Mouse (Mus musculus) neural tube, embryonic 10.5 days (tissue): Measurements from ENCODE around the gene Gm37240.

Source experiments
- DNase-seq: peaks from one replicate; pipeline ENCODE4 v3.0.0-alpha.2; 2017; ENCODE audit warnings: low spot score; ENCODE audit errors: extremely low spot score

Gene Gm37240

DNA sequence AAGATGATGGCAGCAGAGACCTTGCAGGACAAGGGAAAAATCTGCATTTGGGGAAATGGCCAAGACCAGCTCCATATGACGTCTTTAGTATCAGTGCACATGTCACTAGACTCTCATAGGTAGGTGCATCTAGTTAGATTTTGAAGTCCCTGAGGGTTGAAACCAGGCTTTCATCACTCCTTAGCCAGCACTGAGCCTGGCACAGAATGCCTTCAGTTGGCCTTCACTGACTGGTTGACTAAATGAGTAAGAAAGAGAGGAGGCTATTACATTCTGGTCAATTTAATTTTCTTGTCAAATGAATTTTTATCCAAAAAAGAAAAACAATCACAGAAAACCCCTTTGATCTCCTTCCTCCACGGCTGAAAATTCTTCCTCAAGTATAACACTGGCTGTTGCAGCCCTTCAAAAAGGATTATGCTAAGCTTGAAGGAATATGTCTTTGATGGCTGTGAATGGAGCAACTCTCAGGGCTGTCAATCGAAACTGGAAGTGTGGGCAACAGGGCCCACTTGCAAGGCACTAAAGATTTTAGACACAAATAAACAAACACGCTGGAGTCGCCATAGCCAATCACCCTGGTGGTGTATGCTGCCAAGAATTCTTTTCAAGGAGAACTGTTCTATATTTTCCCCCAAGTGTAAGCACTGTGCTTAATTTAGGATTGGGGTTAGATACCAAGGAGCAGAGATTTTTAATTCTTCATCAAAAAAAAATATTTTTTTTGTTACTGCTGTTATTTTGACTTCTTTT, 522.6 kb downstream of the Gm37240 start:
- DNase-seq, result no peak

DNA sequence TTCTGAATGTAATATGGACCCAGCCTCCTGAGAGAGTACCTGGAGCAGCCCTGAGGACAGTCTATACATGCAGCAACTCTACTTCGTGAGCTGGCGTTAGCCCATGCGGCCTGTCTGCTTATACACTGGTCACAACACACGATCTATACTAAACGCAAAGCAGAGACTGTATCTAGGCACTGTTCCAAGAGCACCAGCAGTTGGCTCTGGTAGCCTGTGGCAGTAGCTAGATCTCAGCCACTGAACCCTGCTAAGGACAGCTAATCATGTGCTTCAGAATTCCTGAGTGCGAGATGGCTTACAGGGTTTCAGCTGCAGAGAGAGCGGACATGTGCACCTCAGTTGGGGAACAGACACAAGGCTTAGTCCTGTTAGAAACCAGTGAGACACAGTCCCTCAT, 524.4 kb downstream of the Gm37240 start:
- DNase-seq, result no peak

DNA sequence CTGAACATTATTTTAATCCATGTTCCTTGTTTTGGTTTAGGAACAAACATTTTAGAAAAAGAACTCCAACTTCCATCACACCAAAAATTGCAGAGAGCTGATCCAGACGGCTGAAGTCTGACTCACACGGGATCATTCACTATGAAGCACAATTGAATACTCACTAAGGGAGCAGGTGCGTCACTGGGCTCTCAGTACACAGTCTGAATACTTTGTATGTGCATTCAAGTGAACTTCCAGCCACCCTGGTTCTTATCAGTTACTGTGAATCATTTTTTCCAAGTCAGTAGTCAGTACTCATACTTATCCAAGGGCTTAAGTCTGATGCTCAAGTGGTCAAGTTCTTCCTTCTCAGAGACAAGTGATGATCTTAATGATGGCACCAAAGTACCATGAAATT, 530.9 kb downstream of the Gm37240 start:
- DNase-seq, result no peak

DNA sequence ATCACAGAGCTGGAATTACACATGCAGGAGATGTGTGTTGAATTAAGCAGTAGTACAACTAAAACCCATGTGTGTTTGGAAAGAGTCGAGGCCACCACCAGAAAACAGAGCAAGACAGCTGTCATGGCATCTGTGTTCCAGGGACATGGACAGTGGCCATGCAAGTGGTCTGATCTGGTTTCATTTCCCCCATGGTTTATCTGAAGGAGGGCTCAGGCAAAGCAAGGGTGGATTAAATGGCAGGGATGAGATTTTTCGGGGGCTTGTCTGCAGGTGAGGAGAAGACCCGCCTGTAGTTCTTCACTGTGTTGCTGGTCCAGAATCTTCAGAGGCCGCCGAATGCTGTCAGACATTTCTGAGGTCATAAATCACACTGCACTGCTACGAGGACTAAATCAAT, 539.3 kb downstream of the Gm37240 start:
- no peak for DNase-seq

DNA sequence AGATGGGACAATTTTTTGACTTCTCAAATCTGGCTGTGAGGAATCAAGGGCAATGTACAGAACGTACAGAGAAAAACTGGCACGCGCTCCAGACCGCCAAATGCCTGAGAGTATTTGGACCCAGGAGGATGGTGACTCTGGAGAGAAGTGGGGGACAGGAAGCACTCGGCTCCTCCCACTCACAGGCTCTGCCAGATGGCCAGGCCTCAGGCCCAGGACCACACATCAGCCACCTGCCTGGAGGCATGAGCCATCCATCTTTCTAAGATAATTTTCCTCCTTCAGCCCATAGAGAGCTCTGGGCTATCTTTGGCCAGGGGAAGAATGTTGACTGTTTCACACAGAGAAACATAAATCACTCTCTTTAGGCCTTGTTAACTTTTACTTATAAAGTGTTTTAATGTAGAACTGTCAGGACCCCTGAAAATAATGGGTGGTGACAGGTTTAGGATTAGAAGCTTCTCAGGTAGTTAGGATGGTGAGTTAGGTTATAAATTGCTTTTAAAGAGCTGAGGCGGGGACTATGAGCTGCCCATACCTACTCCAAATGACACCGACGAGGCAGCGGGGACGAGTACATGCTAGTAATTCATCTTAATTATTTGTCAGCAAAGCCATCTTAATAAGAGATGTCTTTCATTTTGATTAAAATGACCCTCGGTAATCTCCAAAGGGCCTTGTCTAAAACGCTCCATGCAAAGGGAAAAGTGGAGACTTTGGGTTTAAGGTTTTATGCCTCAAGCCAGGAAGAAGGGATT, 546.0 kb downstream of the Gm37240 start:
- DNase-seq, result peak; percentile 51

DNA sequence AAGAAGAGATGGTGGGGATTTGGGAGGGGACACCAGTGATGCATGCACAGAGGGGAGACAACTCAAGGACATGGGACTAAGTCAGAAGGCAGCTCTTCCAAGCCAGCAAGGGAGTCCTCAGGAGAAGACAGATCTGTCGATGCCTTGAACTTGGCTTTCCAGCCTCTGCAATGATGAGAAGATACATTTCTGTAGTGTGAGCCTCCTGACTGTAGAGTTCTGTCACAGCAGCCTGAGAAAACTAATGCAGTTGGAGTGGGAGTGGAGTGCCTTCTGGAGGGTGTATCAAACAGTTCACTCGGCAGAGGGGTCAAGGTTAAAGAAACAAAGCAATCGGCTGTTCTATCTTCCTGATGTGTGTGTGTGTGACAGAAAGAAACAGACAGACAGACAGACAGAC, 546.8 kb downstream of the Gm37240 start:
- DNase-seq, result no peak

DNA sequence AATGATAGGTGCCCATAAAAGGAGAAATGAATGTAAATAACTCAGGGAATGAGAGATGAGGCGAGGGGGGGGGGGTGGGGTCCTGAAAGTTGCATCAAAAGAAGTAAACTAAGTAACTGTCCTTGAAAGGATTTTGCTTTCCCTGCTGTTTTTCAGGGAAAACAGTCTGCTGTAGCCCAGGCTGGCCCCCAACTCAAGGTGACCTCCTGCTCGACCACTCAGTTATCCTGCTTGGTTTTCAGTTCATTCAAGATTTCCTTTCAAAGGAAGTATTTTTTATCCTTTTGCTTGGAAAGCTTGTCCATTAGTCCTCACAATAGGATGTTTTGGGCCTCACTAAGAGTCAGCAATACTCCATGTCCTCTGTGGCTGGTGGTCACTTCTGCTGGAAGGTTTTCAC, 547.4 kb downstream of the Gm37240 start:
- no peak for DNase-seq

DNA sequence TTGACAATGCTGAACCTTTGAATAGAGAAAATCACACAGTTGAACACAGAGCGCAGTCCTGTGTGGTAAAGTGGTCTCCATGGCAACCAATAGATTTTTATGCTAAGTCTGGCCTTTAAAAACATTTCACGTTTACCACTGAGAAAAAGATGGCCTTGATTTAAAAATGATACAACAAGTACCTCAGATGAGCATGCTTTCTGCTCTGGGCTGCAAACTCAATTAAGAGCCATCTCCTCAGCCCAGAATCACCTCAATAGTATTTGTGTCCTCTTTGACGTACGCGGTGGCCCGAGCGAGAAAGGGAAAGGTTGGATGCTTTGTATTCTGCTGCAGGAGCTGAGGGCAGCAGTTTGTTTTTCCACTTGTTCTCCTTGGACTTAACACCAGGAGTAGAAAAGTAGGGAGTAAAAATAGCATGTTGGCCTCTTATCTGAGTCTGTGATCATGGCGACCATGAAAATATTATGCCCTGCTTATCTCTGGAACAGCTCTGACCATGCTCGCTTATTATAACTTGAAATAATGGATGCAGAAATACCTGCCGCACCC, 548.0 kb downstream of the Gm37240 start:
- no peak for DNase-seq

DNA sequence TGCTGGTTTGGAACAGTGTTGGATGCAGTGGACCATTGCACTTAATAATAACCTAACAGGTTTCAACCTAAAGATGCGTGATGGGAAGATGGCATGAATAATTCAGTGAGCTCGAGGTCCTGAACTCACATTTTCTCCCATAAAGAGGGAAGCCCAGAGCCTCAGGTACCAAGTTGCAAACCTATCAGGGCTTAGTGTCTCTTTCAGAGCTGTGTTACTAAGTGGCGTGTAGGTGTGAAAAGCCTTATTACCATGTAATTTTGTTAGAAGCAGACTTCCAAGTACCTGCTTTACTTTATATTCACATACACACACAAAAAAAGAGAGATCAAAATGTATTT, 548.6 kb downstream of the Gm37240 start:
- DNase-seq, result no peak

DNA sequence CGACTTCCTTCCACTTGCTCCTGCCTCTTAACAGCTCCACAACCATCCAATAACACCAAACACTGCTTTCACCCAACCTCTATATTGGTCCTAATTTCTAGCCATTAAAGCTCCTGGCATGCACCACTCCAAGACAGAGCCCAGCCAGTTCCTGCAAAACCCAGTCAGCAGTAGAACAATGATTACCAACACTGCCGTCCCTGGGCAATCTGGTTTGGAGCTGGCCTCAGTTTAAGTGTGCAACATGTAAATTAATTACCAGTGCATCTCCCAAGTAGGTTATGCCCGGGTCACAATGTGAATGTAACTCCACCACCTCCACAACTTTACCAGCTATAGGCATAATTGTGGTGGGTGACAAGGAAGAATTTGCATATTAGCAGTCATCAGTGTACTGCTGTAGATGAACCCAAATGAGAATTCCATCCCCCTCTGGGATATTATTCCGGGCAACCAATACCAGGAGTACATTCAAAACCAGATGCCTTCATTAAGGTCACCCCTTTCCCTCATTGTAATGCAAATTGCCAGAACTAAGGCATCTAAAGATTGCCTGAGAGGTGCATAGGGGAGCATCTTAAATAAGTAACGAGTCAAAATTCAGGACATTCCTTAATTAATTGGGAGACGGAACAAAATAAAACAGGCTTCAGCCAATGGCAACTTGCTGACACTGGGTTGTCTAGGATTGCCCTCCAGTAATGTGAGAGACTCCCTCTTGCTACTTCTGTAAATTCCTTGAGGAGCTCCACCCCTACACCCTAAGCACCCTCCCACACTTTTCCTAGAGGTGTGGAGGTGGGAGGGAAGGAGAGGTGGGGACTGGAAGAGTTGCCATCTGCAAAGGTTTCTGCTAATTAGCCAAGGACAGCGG, 549.2 kb downstream of the Gm37240 start:
- DNase-seq, result no peak

DNA sequence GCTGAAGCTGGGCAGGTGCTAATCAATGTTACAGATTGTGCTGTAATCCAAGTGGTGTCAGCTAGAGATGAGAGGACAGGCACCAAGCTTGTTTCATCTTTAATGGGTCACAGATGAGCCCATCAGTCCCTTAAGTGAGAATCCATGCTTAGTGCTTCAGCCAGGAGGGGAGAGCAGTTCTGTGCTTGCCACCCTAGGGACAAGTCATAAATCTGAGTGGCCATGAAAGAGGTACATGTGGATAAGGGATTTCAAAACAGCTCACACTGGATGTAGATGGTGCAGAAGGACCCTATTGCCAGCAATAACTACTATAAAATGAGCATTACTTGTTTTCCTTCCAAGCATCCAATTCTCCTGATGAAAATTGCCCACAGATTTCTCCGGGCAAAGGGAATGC, 551.8 kb downstream of the Gm37240 start:
- DNase-seq, result no peak

DNA sequence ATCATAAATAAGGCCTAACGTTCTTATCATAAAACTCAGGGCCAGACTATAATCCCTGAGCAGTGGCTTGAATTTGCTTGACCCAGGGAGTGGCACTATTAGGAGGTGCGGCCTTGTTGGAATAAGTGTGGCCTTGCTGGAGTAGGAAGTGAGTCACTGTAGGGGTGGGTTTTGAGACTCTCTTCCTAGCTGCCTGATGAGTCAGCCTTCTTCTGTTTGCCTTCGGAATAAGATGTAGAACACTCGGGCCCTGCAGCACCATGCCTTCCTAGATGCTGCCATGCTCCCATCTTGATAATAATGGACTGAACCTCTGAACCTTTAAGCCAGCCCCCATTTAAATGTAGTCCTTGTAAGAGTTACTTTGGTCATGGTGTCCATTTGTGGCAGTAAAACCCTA, 555.0 kb downstream of the Gm37240 start:
- DNase-seq, result no peak

DNA sequence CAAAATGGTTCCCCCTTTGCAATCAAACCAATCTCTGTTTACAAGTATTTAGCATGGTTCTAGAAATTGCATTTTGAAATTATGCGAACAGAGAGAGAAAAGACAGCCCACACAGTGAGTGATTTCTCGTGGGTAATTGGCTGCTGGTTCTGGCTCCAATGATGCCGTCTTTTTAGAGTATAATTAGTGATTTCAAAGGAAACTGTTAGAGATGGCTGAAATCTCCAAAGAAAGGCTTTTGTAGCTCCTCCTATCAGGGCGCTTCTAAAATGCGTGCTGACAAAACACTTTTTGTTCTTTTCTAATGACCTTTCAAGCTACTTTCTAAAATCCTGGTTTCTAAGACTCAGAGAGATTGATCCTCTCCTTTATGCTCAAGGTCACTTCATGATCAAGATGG, 569.1 kb downstream of the Gm37240 start:
- DNase-seq, result no peak

DNA sequence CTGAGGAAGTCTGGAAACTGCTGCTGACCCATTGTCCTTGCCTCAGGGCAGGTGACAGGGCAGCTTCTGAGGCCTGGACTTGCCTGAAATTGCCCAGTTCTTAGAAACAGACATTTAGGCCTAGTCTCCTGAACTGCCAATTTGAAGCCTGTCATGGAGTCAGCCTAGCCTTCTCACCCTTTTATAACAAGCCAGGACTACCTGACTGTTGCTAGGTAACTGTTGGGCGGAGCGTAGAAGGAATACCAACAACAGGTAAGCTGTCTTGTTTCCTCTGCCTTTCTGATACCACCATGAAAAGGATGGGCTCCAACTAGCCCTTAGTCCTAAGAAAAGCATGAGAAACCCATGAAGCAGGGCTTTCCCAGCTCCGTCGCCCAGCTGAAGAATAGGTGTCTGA, 570.0 kb downstream of the Gm37240 start:
- no peak for DNase-seq

DNA sequence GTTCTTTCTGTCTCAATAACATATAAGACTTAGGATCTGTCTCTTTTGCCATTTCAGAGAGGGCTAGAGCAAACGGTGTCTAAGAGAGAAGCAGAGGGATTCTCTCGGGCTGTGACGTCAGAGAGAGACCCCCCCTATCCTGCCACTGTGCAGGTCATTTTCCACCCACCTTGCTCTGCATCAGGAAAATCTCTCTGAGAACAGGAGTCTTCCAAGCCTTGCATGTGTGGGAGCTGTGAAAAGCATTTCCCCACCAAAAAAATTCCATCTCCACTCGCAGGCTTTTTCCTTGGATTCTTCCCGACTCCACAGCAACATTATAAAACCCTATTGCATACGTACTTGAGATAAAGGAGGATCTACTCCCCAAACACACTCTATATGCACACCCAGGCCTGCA, 572.4 kb downstream of the Gm37240 start:
- no peak for DNase-seq

DNA sequence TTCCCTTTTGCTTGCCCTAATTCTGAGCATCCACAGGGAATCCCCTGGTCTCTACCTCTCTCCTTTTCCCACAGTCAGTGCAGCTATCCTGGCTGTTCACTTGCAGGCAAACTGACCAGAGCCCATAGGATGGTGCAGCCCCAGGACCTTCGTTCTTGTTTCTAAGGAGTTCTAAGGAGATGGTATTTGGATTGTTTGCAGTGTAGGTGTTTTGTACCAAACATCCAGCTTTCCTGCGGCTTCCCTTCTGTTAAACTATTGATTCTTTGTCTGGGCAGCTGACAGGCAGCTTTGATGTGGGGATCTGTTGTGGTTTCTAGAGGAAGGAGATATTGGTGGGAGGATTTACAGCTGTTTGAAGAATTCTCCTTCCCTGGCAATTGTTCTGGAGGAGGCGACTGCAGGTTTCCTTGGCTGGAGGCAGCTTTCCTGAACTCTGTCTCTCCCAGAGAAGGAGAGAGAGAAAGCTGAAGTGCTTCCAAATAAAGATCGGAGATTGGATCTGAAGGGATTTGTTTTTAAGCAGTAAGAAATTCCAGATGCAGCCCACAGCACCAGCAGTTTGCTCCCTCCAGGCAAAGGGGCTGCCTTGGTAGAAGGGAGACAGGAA, 573.6 kb downstream of the Gm37240 start:
- no peak for DNase-seq

DNA sequence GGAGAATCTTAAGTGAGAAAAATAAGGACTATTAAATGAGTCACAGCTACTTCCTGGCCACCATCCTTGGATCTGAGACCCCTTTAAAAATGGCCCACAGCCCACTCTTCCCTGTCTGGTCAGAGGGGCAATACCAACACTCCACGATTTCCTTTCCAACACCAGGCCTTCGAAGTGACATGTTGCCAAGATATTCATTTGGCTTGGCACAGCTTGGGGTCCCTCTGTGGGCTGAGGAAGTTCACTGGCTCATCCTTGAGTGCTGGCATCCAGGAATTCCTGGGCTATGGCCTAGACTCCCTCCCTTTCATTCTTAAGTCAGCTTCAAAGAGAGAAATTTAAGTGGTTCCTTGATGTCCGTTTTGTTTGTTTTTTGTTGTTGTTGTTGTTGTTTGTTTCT, 576.1 kb downstream of the Gm37240 start:
- no peak for DNase-seq

DNA sequence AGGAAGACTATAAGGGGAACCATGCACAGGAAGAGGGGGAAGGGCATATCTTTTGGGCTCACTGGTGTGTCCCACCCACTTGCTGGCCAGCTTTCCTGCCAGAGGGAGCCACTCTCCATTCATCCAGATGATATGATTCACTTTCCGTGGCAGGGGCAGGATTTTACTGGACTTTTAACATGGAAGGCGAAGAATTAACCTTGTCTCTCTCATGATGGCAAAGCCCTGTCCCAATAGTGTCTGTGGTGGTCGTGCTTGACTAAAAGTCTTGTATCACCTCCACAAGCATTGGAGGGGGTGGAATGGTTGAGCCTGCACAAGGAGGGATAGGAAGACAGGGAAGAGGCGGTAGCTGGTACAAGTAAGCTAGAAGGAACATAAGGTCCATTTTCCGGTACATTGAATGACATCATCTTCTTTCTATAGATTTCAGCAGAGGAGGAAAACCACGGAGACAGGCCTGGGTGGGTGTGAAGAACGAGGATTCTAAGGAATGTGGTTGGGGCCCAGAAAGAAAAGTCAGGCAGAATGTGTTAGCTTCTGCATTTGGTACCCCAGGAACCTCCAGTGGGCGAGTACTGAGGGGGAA, 576.8 kb downstream of the Gm37240 start:
- DNase-seq, result no peak

DNA sequence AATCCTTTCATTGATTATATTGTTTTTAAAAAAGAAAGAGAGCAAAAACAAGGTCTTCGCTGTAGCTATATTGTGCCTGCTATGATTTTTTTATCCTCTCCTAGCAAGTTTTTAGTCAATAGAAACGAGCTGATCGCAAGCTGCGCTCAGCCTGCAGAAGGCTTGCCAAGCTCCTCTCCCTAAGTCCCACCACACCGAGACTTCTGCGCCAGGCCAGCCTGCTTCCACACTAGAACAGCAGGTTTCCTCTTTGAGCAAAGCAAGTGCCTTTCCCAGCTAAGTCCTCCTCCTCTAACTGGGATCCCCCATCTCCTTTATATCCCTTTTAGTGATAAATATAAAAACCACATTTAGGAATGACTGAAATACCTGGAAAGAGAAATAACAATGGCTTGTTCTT, 578.1 kb downstream of the Gm37240 start:
- DNase-seq, result no peak

DNA sequence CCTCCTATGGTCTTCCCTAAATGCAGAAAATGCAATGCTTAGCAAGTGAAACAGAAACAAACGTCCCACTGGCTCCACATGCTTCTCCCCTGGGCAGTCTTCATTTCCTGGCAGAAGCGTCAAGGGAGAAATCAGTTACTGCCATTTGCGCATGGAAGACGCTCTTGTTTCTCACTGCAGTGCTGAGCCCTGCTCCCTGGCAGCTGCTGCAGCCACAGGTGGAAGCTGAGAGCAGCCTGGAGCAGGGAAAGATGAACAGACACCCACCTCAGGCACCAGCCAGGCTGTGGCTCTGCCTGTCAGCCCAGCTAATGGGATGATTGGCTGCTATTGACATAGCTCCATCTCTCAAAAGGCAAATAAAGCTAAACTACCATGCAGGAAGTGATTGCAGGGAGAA, 578.6 kb downstream of the Gm37240 start:
- no peak for DNase-seq

DNA sequence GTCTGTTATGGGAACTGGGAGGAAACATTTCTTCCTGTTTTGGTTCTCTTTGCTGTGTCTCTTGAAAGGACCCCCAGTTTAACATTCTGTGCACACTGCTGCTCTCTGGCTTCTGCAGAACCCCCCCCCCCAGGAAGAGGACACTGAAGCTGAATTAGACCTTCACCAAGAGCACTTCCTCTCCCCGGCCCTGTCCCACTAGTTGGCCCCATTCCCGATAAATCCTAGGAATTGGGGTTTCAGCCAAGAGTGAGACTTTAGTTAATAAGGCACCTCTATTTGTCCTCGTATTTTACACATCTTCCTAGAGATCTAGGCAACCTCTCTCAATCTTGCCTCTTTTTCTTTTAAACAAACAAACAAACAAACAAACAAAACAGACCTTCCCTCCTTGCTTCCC, 585.5 kb downstream of the Gm37240 start:
- DNase-seq, result no peak
